Mouse (Mus musculus) myocyte (in vitro differentiated cells): ENCODE data around the gene Gata2.

Source experiments
- CEBPB ChIP-seq: IDR thresholded peaks from 2 replicates; pipeline ENCODE4 v1.6.1; 2011; ENCODE audit warnings: mild to moderate bottlenecking, moderate library complexity; ENCODE audit not compliant: poor library complexity, insufficient read depth, severe bottlenecking
- E2F4 ChIP-seq: IDR thresholded peaks from one replicate; pipeline ENCODE4 v1.6.1; 2011; ENCODE audit warnings: mild to moderate bottlenecking, control low read depth, moderate library complexity; ENCODE audit not compliant: insufficient read depth
- MAX ChIP-seq: IDR thresholded peaks from one replicate; pipeline ENCODE4 v1.6.1; 2011; ENCODE audit warnings: low read depth, mild to moderate bottlenecking, control low read depth
- MYOD1 ChIP-seq, 3 experiments: IDR thresholded peaks; one replicate each; pipeline ENCODE4 v1.6.1; 2011; ENCODE audit warnings: control low read depth in 2 of 3, low read depth in 2 of 3, mild to moderate bottlenecking in 2 of 3, moderate library complexity in 1 of 3; ENCODE audit not compliant: insufficient read length in 2 of 3, control insufficient read depth in 1 of 3
- MYOG ChIP-seq, 3 experiments: IDR thresholded peaks; one replicate each; pipeline ENCODE4 v1.6.1; 2011; ENCODE audit warnings: control low read depth in 2 of 3, low read depth in 2 of 3, mild to moderate bottlenecking in 2 of 3; ENCODE audit not compliant: insufficient read length in 2 of 3, control insufficient read depth in 1 of 3, insufficient read depth in 1 of 3
- POLR2A ChIP-seq: IDR thresholded peaks from one replicate; pipeline ENCODE4 v1.6.1; 2011; ENCODE audit warnings: low read depth, mild to moderate bottlenecking, control low read depth, moderate library complexity; ENCODE audit not compliant: insufficient read length
- POLR2AphosphoS2 ChIP-seq: IDR thresholded peaks from one replicate; pipeline ENCODE4 v1.6.1; 2011; ENCODE audit warnings: low read depth, control low read depth; ENCODE audit not compliant: insufficient read length
- TCF12 ChIP-seq: IDR thresholded peaks from one replicate; pipeline ENCODE4 v1.6.1; 2011; ENCODE audit warnings: mild to moderate bottlenecking, control low read depth; ENCODE audit not compliant: poor library complexity, insufficient read depth, severe bottlenecking
- TCF3 ChIP-seq: IDR thresholded peaks from one replicate; pipeline ENCODE4 v1.6.1; 2011; ENCODE audit warnings: low read depth, control low read depth; ENCODE audit not compliant: insufficient read length
- USF1 ChIP-seq: IDR thresholded peaks from one replicate; pipeline ENCODE4 v1.6.1; 2011; ENCODE audit warnings: low read depth, mild to moderate bottlenecking, control low read depth, moderate library complexity

DNA sequence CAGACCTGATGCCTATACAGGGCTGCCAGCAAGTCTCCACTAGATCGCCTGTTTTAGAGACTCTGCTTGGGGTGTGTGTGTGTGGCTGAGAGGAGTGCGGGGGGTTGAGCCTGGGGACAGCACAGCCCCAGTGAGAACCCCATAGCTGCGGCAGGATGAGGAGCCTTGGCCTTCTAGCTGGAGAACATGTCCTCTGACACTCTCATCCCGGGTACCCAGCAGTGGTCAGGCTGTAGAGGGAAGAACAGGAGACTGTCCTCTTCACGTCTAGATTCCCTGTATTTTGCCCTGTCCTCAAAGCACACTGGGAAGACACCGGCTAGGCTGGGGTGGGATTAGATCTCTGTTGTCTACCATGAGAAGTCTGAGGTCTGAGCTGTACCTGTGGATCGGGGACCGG lies 41.8 kb downstream of the Gata2 start:
- no peak for TF ChIP-seq MAX
- TF ChIP-seq POLR2A, result no peak
- TF ChIP-seq TCF12, result no peak
- TF ChIP-seq POLR2AphosphoS2, result no peak
- TF ChIP-seq USF1, result no peak
- no peak for TF ChIP-seq MYOD1 (IDR thresholded peaks at IDR 0.05; ENCODE audit: control insufficient read depth in 1 of 3, insufficient read length in 2 of 3, low read depth in 2 of 3)
- no peak for TF ChIP-seq MYOG (IDR thresholded peaks at IDR 0.05; ENCODE audit: control insufficient read depth in 1 of 3, insufficient read depth in 1 of 3, insufficient read length in 2 of 3, low read depth in 2 of 3)
- no peak for TF ChIP-seq CEBPB
- TF ChIP-seq TCF3, result no peak
- TF ChIP-seq E2F4, result no peak
